Mouse (Mus musculus) midbrain, postnatal 0 days (tissue): ENCODE data around the gene Prkci. TPM values are rescaled to one million over a fixed set of nuclear protein-coding genes. Genes with fewer than 3 reads are reported as not detected.

Experiments
- ATAC-seq: fragments of 200-750 bp; cut with Nextera tagmentation; 2 replicates; pipeline ENCODE4 v1.8.0; 2017; ENCODE audit warnings: moderate number of reproducible peaks, mild to moderate bottlenecking, moderate TSS enrichment, moderate library complexity; ENCODE audit not compliant: low FRiP score
- DNase-seq: peaks from one replicate; pipeline ENCODE4 v3.0.0-alpha.2; 2015; ENCODE audit warnings: low spot score
- H3K27ac ChIP-seq: fragments of 300-500 bp; sonication (generic); 2 replicates; pipeline ENCODE4 v1.5.1; 2014; ENCODE audit warnings: low read depth, mild to moderate bottlenecking, low read length, mixed read lengths
- H3K27me3 ChIP-seq: fragments of 300-500 bp; sonication (generic); 2 replicates; pipeline ENCODE4 v1.6.1; 2014; ENCODE audit warnings: low read length, control low read depth, mixed read lengths; ENCODE audit not compliant: insufficient read depth
- H3K36me3 ChIP-seq: fragments of 300-500 bp; sonication (generic); 2 replicates; pipeline ENCODE4 v1.6.1; 2014; ENCODE audit warnings: low read length, control low read depth, mixed read lengths; ENCODE audit not compliant: insufficient read depth
- H3K4me1 ChIP-seq: fragments of 300-500 bp; sonication (generic); 2 replicates; pipeline ENCODE4 v1.6.1; 2014; ENCODE audit warnings: mild to moderate bottlenecking, control low read depth, antibody characterized with exemption, low read length, mixed read lengths; ENCODE audit not compliant: insufficient read depth
- H3K4me2 ChIP-seq: fragments of 300-500 bp; sonication (generic); 2 replicates; pipeline ENCODE4 v1.6.1; 2014; ENCODE audit warnings: low read depth, mild to moderate bottlenecking, low read length, mixed read lengths; ENCODE audit not compliant: poor library complexity, severe bottlenecking
- H3K4me3 ChIP-seq: fragments of 300-500 bp; sonication (generic); 2 replicates; pipeline ENCODE4 v1.5.1; 2014; ENCODE audit warnings: low read depth, mild to moderate bottlenecking, low read length, moderate library complexity
- H3K9ac ChIP-seq: fragments of 300-500 bp; sonication (generic); replicated peaks from 2 replicates; pipeline ENCODE4 v1.6.1; 2014; ENCODE audit warnings: mild to moderate bottlenecking, low read length, moderate library complexity, mixed read lengths; ENCODE audit not compliant: poor library complexity, severe bottlenecking
- H3K9me3 ChIP-seq: fragments of 300-500 bp; sonication (generic); 2 replicates; pipeline ENCODE4 v1.6.1; 2016; ENCODE audit warnings: low read length, control low read depth
- CTCF ChIP-seq: IDR thresholded peaks from 2 replicates; pipeline ENCODE4 v1.5.1; 2016; ENCODE audit warnings: antibody characterized with exemption, mild to moderate bottlenecking
- WGBS: fragments of 180-500 bp; shearing (Covaris S2); extraction: QIAGEN DNeasy Blood & Tissue Kit; methylation state at CpG from one replicate; pipeline ENCODE4 v1.1.7; 2014; 5-methylcytosine and 5-hydroxymethylcytosine counted together
- polyA plus RNA-seq: library from polyadenylated mRNA; unstranded; fragments of >200 nt; fragmentation: Nextera tagmentation; extraction: Ambion mirVana; gene quantifications from 2 replicates; pipeline ENCODE4 v1.2.1, GENCODE M21; 2015
- total RNA-seq: library from RNA; depleted of rRNA; stranded (reverse); fragments of >200 nt; gene quantifications from 2 replicates; pipeline ENCODE4 v1.2.3, GENCODE M21; 2014

The Prkci gene
- total and polyA plus RNA-seq, 2 experiments from 2014 or later = 19.6 to 56.7 TPM

GRCm38 (mm10) chr3:31015682-31016443 lies 20.3 kb downstream of the Prkci start:
- ATAC-seq (no peak), DNase-seq (no peak)
- Histone ChIP-seq H3K4me3 (no peak overlapping the region), H3K27me3 (no peaks in the 10 kb centered on the region), H3K9ac (no peak overlapping the region), H3K36me3 (no peaks in the 10 kb centered on the region), H3K4me2 (no peak overlapping the region), H3K4me1 (no peaks in the 10 kb centered on the region; the same call in 1 of the 2 replicates), H3K9me3 (no peaks in the 10 kb centered on the region), H3K27ac (no peak overlapping the region)
- TF ChIP-seq CTCF = no peak
- WGBS = 76% methylated on average over 10 of the region's 10 CpGs

- no peaks in the 10 kb centered on the region; the same call in 1 of the 2 replicates for H3K4me1 ChIP-seq
- no peaks in the 10 kb centered on the region for H3K27me3 ChIP-seq
- H3K9me3 ChIP-seq = no peaks in the 10 kb centered on the region
- ATAC-seq (no peak), DNase-seq (no peak)
- no peak overlapping the region; the same call in 1 of the 2 replicates for H3K27ac ChIP-seq
- H3K36me3 ChIP-seq = 0 out of 2 replicates have a peak, but pooled peaks cover under 1% of the 10 kb centered on the region
- H3K9ac ChIP-seq = no peak overlapping the region
- no peak overlapping the region for H3K4me3 ChIP-seq
- 41% methylated on average over 9 of the region's 9 CpGs for WGBS
- TF ChIP-seq CTCF = no peak
- H3K4me2 ChIP-seq = no peak overlapping the region
Observed at GRCm38 (mm10) chr3:31016594-31017196, 21.1 kb downstream of the Prkci start.

- H3K9ac ChIP-seq = no peak overlapping the region
- 0 out of 2 replicates have a peak, but pooled peaks cover 5% of the 10 kb centered on the region for H3K36me3 ChIP-seq
- ATAC-seq = no peak; the same call in 1 of the 2 replicates
- H3K27ac ChIP-seq = no peak overlapping the region
- no peak overlapping the region for H3K4me2 ChIP-seq
- H3K4me3 ChIP-seq = no peak overlapping the region
- DNase-seq = no peak
- no peaks in the 10 kb centered on the region for H3K9me3 ChIP-seq
- H3K4me1 ChIP-seq = no peaks in the 10 kb centered on the region; the same call in 1 of the 2 replicates
- TF ChIP-seq CTCF = no peak
- 44% methylated on average over 4 of the region's 4 CpGs for WGBS
- H3K27me3 ChIP-seq = no peaks in the 10 kb centered on the region
Observed at GRCm38 (mm10) chr3:31017652-31018051, 22.1 kb downstream of the Prkci start.

- no peak for TF ChIP-seq CTCF
- Histone ChIP-seq H3K4me2 (no peak overlapping the region), H3K27me3 (no peaks in the 10 kb centered on the region), H3K4me1 (no peaks in the 10 kb centered on the region; the same call in 1 of the 2 replicates), H3K36me3 (0 out of 2 replicates have a peak, but pooled peaks cover 5% of the 10 kb centered on the region), H3K9ac (no peak overlapping the region), H3K9me3 (no peaks in the 10 kb centered on the region), H3K27ac (no peak overlapping the region), H3K4me3 (no peak overlapping the region)
- 86% methylated on average over 1 of the region's 1 CpGs for WGBS
- ATAC-seq = no peak
- DNase-seq = no peak
Observed at GRCm38 (mm10) chr3:31019287-31019686, 23.7 kb downstream of the Prkci start.

- no peaks in the 10 kb centered on the region for H3K9me3 ChIP-seq
- H3K4me3 ChIP-seq = no peak overlapping the region
- no peak overlapping the region for H3K27ac ChIP-seq
- H3K4me1 ChIP-seq = no peaks in the 10 kb centered on the region; the same call in 1 of the 2 replicates
- no peak overlapping the region for H3K9ac ChIP-seq
- TF ChIP-seq CTCF = no peak
- WGBS = 92% methylated on average over 5 of the region's 5 CpGs
- no peaks in the 10 kb centered on the region for H3K27me3 ChIP-seq
- H3K4me2 ChIP-seq = no peak overlapping the region
- H3K36me3 ChIP-seq = 0 out of 2 replicates have a peak, but pooled peaks cover 5% of the 10 kb centered on the region
- no peak for DNase-seq
- ATAC-seq = no peak
Observed at GRCm38 (mm10) chr3:31019793-31020447, 24.4 kb downstream of the Prkci start.
